Mouse (Mus musculus) embryo, embryonic 9.5 days (tissue): ENCODE measurements around the gene Rec114.

ENCODE experiments used
- DNase-seq: peaks from one replicate; pipeline ENCODE4 v3.0.0-alpha.2; 2017; ENCODE audit errors: extremely low spot score

Gene Rec114

GRCm38 (mm10) chr9:58743702-58744248 is at the start of gene Rec114:
TSS of gene Rec114 (minus strand) at chr9:58743964.
- no peak for DNase-seq

DNA sequence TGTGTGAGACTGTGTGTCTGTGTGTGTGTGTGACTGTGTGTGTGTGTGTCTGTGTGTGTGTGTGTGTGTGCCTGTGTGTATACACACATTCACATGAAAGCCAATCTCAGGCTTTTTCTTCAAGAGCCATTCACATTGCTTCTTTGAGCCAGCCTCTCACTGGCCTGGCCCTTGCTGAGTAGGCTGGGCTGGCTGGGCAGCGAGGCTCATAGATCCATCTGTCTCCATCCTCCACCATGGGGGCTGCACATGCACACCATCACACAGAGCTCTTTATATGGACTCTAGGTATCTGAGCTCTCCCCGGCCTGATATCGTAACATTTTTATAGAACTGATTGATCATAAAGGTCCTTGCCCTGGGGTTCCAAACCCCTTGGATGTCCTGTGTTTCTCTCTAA is 45.7 kb upstream of the Rec114 start:
- no peak for DNase-seq

- DNase-seq = no peak
These were observed 31.6 kb upstream of the Rec114 start for GRCm38 (mm10) chr9:58775363-58775762.

GRCm38 (mm10) chr9:58774761-58775160 is 31.0 kb upstream of the Rec114 start:
- DNase-seq = no peak

DNA sequence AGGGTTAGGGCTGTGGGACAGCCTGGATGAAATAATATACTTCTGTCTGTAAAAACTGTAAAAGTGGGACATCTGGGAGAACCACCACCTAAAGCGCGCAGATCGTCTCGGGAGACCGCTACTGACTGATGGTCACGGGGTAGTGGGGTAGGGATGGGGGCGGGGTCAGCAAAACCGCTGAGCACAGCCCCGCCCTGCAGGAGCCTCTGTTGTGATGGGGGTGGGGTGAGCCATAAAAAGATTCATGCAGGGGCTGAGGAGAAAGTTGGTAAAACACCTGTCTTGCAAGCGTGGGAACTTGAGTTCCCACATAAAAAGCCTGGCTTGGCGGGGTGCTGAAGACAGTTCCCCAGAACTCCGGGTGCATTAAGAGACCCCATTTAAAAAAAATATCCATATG is 26.2 kb upstream of the Rec114 start:
- DNase-seq = no peak

DNA sequence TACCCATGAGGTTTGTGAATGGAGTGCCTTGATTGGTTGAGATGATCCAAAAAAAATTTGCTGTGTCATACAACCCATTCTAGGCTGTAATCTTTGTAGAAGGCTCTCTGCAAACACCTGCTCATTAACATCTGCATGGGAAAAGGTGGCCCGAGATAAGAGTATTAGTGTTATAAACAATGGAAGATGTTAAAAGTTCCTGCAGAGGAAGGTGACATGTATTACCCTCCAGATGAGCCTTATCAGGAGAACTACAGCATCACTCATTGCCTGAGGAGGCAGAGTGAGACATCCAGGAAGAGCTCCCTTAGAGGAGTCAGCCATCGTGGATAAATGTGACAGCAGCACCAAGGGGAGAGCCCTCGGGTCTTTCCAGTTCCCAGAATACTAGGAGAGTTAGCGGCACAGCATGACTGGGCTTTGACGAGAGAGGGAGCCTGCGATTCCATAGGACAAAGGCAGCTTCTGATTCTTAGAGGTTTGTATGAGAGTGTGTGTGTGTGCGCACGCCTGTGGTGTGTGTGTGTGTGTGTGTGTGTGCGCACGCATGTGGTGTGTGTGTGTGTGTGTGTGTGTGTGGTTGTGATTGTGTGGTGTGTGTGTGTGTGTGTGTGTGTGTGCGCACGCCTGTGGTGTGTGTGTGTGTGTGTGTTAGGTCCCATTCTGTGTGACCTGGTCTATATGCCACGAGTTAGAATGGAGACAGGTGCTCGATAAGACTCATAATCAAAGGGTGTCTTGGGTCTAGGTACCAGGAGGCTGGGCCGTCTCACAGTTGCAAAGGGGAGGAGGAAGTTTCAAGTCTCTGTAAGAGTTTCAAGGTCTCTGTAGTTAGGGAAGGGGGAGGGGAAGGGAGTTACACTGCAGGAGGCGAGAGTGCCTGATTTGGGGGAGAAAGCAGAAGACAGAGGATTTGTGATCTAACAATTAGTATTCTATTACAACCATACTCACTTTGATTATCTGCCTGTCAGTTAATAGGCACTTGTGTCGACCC is 23.5 kb upstream of the Rec114 start:
- DNase-seq = peak; percentile 12

DNA sequence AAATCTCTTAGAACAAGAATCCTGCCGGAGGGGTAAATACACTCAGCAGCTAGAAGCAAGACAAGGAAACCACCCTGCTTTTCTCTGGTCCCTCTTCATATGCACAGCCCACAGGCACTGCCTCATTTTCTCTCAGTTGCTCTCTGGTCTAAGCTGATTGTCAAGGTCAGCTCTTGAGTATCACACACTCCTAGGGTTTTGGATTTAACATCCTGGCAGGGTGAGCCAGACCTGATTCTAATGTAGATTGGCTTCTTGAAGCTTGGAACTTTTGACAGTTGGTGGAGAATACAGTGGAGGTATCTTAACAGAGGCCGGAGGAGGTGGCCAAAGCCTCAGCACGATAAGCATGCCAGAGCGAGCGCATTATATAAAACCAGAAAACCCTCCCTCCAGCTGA is 20.6 kb upstream of the Rec114 start:
- DNase-seq = no peak

DNA sequence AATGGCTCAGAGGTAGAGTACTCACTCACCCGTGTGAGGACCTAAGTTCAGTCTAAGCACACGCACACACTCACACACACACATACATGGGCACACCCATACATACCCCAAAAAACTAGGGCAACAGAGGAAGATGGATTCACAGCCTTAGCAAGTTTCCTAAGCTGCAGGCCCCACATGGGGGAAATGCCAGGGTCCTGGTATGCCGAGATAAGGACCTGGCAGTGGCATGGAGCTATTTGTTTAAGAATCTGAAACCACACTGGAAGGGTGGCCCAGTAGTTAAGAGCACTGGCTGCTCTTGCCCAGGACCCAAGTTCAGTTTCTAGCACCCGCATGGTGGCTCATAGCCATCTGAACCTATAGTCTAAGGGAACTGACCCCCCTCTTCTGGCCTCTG is 19.4 kb upstream of the Rec114 start:
- no peak for DNase-seq

DNA sequence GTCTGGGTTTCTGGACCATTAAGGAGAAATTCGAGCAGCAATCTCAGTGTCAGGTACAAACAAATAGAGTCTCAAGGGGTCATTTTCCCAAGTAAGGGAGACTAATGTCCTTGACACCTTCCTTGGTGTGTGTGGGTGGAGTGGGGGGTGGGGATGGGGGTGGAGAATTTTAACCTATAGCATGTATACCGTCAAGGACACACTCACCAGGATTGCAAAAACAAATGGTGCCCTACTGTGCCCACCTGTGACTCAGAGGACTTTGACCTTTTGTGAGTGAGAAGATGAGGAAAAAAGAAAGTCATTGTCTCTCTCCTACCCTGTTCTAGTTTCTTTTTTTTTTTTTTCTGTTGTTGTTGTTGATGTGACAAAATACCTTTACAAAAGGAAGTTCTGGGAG is 18.3 kb upstream of the Rec114 start:
- no peak for DNase-seq

DNA sequence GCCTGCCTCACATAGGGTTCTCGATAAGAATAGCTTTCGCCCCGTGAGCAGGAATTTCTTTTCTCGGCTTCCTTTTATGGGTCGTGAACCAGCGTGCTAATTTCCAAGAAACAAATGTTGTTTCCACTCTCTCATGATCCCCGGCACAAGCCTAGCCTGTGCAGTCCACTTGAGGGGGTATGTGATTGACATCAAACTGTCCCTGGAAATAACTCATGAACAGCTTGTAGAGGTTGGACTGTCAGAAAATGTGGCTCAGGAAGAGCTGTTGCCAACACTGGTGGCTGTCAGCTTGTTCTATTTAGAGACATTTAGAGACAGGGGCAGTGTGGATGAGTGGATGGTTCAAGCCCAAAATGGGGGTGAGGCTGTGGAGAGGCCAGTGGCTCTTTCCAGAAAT is 15.0 kb upstream of the Rec114 start:
- DNase-seq = no peak

- DNase-seq = no peak
These were observed 12.8 kb upstream of the Rec114 start for GRCm38 (mm10) chr9:58756371-58757132.

DNA sequence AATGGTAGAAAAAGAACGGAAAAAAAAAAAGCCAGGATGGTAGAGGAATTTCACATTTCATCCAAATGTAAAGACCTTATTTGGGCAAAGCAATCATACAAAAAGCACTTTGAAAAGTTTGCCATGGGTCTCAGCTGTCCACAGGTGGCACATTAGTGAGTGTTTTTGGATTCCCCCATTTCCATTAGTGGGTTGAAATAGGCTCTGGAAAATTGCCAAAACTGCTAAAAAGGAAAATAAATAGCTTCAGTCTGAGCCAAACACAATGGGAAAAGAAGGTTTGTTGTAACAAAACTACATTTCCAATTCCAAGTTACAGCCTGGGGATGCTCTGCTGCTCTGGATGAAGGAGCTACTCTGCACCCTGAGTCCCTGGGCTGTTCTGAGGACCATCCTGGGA is 9.8 kb upstream of the Rec114 start:
- no peak for DNase-seq

GRCm38 (mm10) chr9:58748142-58748541 is 4.4 kb upstream of the Rec114 start:
- no peak for DNase-seq

DNA sequence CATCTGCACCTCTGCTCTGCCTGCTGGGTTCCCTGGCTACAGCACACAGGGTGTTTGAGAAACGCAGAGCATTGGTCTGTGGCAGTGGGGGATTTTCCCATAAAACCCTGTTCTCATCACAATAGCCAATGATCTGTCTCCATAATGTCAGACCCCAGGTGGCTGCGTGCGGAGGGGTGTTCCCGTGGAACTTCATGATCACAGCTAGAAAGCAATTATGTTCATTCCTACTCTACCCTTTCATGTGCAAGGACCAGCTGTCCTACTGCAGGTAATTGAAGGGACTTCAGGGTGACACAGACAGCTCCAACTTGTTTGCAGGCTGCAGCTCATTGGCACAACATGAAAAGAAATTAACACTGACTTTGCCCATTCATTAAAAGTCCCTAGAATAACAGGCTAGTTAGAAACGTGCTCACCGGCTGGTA is 3.6 kb upstream of the Rec114 start:
- DNase-seq = no peak

- DNase-seq = no peak
These were observed 1.1 kb downstream of the Rec114 start for GRCm38 (mm10) chr9:58742692-58743091.

DNA sequence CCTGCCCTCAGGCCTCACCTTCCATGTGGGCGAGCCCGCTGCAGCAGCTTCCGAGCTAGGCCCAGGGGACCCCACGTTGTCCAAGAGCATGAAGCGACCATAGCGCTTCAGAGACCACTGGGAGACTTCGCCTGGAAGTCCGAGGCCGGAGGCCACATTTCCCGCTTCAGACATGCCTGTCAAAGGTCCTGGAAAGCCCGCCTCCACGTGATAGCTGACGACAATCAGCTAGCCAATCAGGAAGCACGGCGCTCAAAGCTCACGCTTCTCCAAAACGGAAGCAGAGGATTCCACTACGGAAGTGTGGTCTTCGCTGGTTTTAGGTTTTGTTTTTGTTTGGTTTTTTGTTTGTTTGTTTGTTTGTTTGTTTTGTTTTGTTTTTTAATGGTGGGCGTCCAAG is 2.4 kb downstream of the Rec114 start:
- no peak for DNase-seq

- no peak for DNase-seq
These were observed 4.0 kb downstream of the Rec114 start for GRCm38 (mm10) chr9:58739791-58740190.

DNA sequence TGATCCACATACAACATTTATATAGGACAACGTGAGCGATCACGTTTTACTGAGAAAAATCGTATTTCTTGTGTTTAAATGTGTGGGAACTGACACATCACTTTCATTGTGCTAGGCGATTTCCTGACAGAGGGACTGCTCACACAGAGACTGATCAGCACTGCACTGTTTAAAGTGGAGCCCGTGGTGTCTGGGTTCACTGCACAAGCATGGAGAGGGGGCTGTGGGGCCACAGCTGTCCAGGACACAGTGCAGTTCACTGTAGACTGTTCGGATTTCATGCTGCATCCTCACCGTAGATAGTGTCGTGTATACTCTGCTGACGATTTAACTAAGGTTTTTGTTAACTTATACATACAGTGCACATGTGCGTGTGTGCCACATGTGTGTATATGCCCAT is 20.6 kb downstream of the Rec114 start:
- DNase-seq = no peak

DNA sequence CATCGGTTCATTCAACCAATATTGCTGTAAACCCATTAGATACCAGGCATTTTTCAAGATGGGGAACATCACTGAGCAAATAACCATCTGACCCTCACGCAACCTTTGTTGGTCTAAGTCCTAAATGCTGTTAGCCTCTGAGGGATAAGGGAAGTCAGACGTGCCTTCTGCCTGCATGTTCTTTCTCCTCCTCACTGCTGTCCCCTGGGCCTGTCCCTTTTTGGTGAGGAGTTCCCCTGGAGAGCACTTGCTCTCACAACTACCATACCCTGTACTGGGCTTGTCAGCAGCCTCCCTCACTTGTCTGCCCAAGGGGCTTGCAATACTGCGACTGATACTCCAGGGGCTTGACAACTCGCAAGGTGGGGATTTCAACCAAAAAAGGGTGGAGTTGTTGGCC is 21.6 kb downstream of the Rec114 start:
- DNase-seq = no peak

DNA sequence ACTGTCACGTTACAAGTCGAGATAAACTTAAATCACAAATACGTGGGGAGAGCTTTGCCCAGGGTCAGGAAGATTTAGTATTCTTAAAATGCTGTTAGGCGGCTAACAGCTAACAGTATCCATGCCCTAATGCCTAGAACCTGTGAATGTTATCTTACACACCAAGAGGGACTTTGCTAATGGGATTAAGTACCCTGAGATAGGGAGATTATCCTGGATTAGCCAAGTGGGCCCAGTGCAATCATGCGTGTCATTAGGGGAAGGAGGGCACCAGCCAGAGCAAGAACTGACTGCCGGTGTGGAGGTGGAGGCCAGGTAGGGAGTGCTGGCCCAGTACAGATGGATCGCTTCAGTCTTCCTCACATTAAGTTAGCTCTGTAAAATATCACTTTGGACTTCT is 22.7 kb downstream of the Rec114 start:
- no peak for DNase-seq

- DNase-seq = no peak
These were observed 23.6 kb downstream of the Rec114 start for GRCm38 (mm10) chr9:58720167-58720566.

GRCm38 (mm10) chr9:58719471-58719870 is 24.3 kb downstream of the Rec114 start:
- DNase-seq = no peak

- no peak for DNase-seq
These were observed 24.8 kb downstream of the Rec114 start for GRCm38 (mm10) chr9:58718964-58719363.
